Comparison of ENCODE assay signal across 12 mouse cellular contexts in genomic region chr3:68403783-68404217, GRCm38 (mm10).
DNase-seq lines count a peak whose midpoint lies in the region; ATAC-seq and TF ChIP-seq lines count a peak whose summit lies in the region.
"Had no signal": no experiment of that assay in that cellular context is flagged by ENCODE, and none has a peak within 500 bp of the region (broad histone marks: within the 10 kb centered on the region; RNA-seq: fewer than 3 reads in every experiment).

No protein-coding gene starts in this region.

- peak; percentile 86 for ATAC-seq in cerebellum, adult (ENCODE audit: insufficient number of reproducible peaks, low FRiP score, low TSS enrichment)
- ATAC-seq in hindbrain, embryonic 14.5 days (ENCODE audit: low FRiP score) = peak; percentile 24; the same call in 1 of the 2 replicates
- ATAC-seq in midbrain, postnatal 0 days (ENCODE audit: low FRiP score) = peak; percentile 64; the same call in 1 of the 2 replicates
- ATAC-seq: inflammation-experienced regulatory T-cells, adult 6 months had no signal

- intact Hi-C loops in heart, postnatal 14 days (cut with DNase I) = no loop called here

- peak; percentile 74 for DNase-seq in heart, adult 11 months
- DNase-seq in heart, postnatal 14 days = no peak
- DNase-seq in hindbrain, embryonic 14.5 days (ENCODE audit: low spot score) = peak; percentile 36
- DNase-seq in midbrain, postnatal 0 days (ENCODE audit: low spot score) = peak; percentile 56
- no peak for DNase-seq in urinary bladder, adult 2 months (ENCODE audit: low spot score)
- DNase-seq in MN1 (ENCODE audit: low spot score) = no peak
- no peak for DNase-seq in adrenal gland, postnatal 36 days

- no peak overlapping the region for H3K4me3 ChIP-seq in hindbrain, embryonic 14.5 days (replicated peaks; ENCODE audit: low read length)
- no peak overlapping the region for H3K4me3 ChIP-seq in midbrain, postnatal 0 days (ENCODE audit: low read depth, low read length)
- H3K4me3 ChIP-seq: erythroblast, embryonic 14.5 days; lung, embryonic 15.5 days; myocyte had no signal

- no peak for TF ChIP-seq CTCF in midbrain, postnatal 0 days (IDR thresholded peaks at IDR 0.05)

- peaks cover 29% of the 10 kb centered on the region for H3K4me1 ChIP-seq in hindbrain, embryonic 14.5 days (replicated peaks; ENCODE audit: control insufficient read depth, insufficient read depth, low read length)
- H3K4me1 ChIP-seq in midbrain, postnatal 0 days (ENCODE audit: insufficient read depth, low read length) = peaks cover 10% of the 10 kb centered on the region; the same call in 1 of the 2 replicates
- H3K4me1 ChIP-seq: lung, embryonic 15.5 days had no signal

- H3K27ac ChIP-seq in hindbrain, embryonic 14.5 days = peak overlapping the region; percentile 34; the same call in 1 of the 2 replicates
- peak overlapping the region; percentile 62 for H3K27ac ChIP-seq in midbrain, postnatal 0 days (ENCODE audit: low read depth, low read length)
- H3K27ac ChIP-seq: lung, embryonic 15.5 days had no signal

- H3K27me3 ChIP-seq in hindbrain, embryonic 14.5 days (ENCODE audit: control insufficient read depth, insufficient read depth, low read length) = no peaks in the 10 kb centered on the region
- H3K27me3 ChIP-seq in midbrain, postnatal 0 days (ENCODE audit: insufficient read depth, low read length) = no peaks in the 10 kb centered on the region
- H3K27me3 ChIP-seq: lung, embryonic 15.5 days had no signal

- no peak overlapping the region for H3K4me2 ChIP-seq in hindbrain, embryonic 14.5 days (replicated peaks)
- no peak overlapping the region for H3K4me2 ChIP-seq in midbrain, postnatal 0 days (ENCODE audit: low read depth, low read length, poor library complexity, severe bottlenecking)
- H3K4me2 ChIP-seq: lung, embryonic 15.5 days had no signal

- H3K9me3 ChIP-seq in hindbrain, embryonic 14.5 days (ENCODE audit: control insufficient read depth, low read length) = no peaks in the 10 kb centered on the region
- H3K9me3 ChIP-seq in midbrain, postnatal 0 days (ENCODE audit: low read length) = no peaks in the 10 kb centered on the region
- H3K9me3 ChIP-seq: lung, embryonic 15.5 days had no signal

- WGBS in hindbrain, embryonic 14.5 days = 55% methylated on average over 2 of the region's 2 CpGs
- WGBS in midbrain, postnatal 0 days = 65% methylated on average over 2 of the region's 2 CpGs

- H3K9ac ChIP-seq in hindbrain, embryonic 14.5 days = no peak overlapping the region
- H3K9ac ChIP-seq in midbrain, postnatal 0 days (replicated peaks; ENCODE audit: low read length, poor library complexity, severe bottlenecking) = no peak overlapping the region
- H3K9ac ChIP-seq: lung, embryonic 15.5 days had no signal

- H3K36me3 ChIP-seq in hindbrain, embryonic 14.5 days (replicated peaks; ENCODE audit: control insufficient read depth, insufficient read depth) = no peaks in the 10 kb centered on the region
- H3K36me3 ChIP-seq in midbrain, postnatal 0 days (ENCODE audit: insufficient read depth, low read length) = no peaks in the 10 kb centered on the region
- H3K36me3 ChIP-seq: lung, embryonic 15.5 days had no signal

Comparison
In these comparisons a context has a peak if more than half of its experiments do, and no peak if none do; other contexts are left out.
1. DNase-seq: peak in heart, adult 11 months (single experiment), hindbrain, embryonic 14.5 days (single experiment) and midbrain, postnatal 0 days (single experiment); none in heart, postnatal 14 days (0 of 2), urinary bladder, adult 2 months (single experiment), MN1 (single experiment) and adrenal gland, postnatal 36 days (0 of 2).
2. ATAC-seq: peak in every context shown above with its lines; median percentile 86 in cerebellum, adult; 64 in midbrain, postnatal 0 days; 24 in hindbrain, embryonic 14.5 days.